Mouse (Mus musculus) heart, adult 2 months (tissue): ENCODE data around the gene Smg7. TPM values are rescaled to one million over a fixed set of nuclear protein-coding genes. Genes with fewer than 3 reads are reported as not detected.

Source experiments
- DNase-seq, 2 experiments: peaks; one replicate each; pipeline ENCODE4 v3.0.0; 2021
- H3K27ac ChIP-seq: fragments of 200-600 bp; 2 replicates; pipeline ENCODE4 v1.8.1; 2022
- H3K27me3 ChIP-seq: fragments of 200-500 bp; 2 replicates; pipeline ENCODE4 v1.6.1; 2012; ENCODE audit warnings: mild to moderate bottlenecking, low read length, inconsistent platforms, mixed read lengths; ENCODE audit not compliant: control insufficient read depth, insufficient read depth
- H3K36me3 ChIP-seq: fragments of 200-500 bp; 2 replicates; pipeline ENCODE4 v1.6.1; 2012; ENCODE audit warnings: low read length, inconsistent platforms; ENCODE audit not compliant: control insufficient read depth, insufficient read depth
- H3K4me1 ChIP-seq: fragments of 200-500 bp; 2 replicates; pipeline ENCODE4 v1.6.1; 2011; ENCODE audit warnings: low read length; ENCODE audit not compliant: control insufficient read depth, insufficient read depth
- H3K4me3 ChIP-seq: fragments of 200-600 bp; 2 replicates; pipeline ENCODE4 v1.8.1; 2022
- H3K79me2 ChIP-seq: fragments of 200-500 bp; replicated peaks from 2 replicates; pipeline ENCODE4 v1.6.1; 2012; ENCODE audit warnings: mild to moderate bottlenecking, inconsistent platforms, low read length, moderate library complexity, mixed read lengths; ENCODE audit not compliant: control insufficient read depth, insufficient read depth
- H3K9ac ChIP-seq: fragments of 200-500 bp; 2 replicates; pipeline ENCODE4 v1.6.1; 2012; ENCODE audit warnings: low read depth, mild to moderate bottlenecking, control low read depth, inconsistent platforms, low read length, mixed read lengths
- CTCF ChIP-seq: fragments of 200-600 bp; IDR thresholded peaks from 2 replicates; pipeline ENCODE4 v1.8.1; 2022; ENCODE audit warnings: antibody characterized with exemption, mild to moderate bottlenecking, moderate library complexity
- EP300 ChIP-seq: fragments of 200-500 bp; IDR thresholded peaks from 2 replicates; pipeline ENCODE4 v1.6.1; 2011; ENCODE audit warnings: low read depth, low read length, control low read depth; ENCODE audit not compliant: insufficient read depth
- POLR2A ChIP-seq: fragments of 200-500 bp; IDR thresholded peaks from 2 replicates; pipeline ENCODE4 v1.6.1; 2011; ENCODE audit warnings: mild to moderate bottlenecking, low read depth, low read length, control low read depth; ENCODE audit not compliant: insufficient read depth
- WGBS: fragments of 180-500 bp; shearing (Covaris S2); methylation state at CpG from one replicate; pipeline ENCODE4 v1.1.7; 2018; 5-methylcytosine and 5-hydroxymethylcytosine counted together
- intact Hi-C: fragments of 180-260 bp; cut with DNase I; formaldehyde crosslinking; loops from one replicate; pipeline ENCODE4 v1.15.1; 2025
- long read RNA-seq: library from polyadenylated mRNA; stranded (forward); transcript quantifications from one replicate; pipeline ENCODE4 v2.0.0, GENCODE M21; 2021
- polyA plus RNA-seq: library from polyadenylated mRNA; depleted of rRNA; stranded (reverse); fragments of >200 nt; gene quantifications from 2 replicates; pipeline ENCODE4 v1.2.3, GENCODE M21; 2012; rRNA removed
- total RNA-seq, 2 experiments: library from RNA; stranded (reverse); gene quantifications; 2 replicates each; pipeline ENCODE4 v1.2.3; 2021

Smg7 gene
- total RNA-seq = 10 to 100 TPM; 39.3 TPM
- 36.0 and 37.3 TPM in 2 replicates for polyA plus RNA-seq
- long read RNA-seq, partial matches to known transcripts = 5 of 5 reads
- long read RNA-seq, other reads (novel, unspliced or antisense) = 0 of 5 reads

DNA sequence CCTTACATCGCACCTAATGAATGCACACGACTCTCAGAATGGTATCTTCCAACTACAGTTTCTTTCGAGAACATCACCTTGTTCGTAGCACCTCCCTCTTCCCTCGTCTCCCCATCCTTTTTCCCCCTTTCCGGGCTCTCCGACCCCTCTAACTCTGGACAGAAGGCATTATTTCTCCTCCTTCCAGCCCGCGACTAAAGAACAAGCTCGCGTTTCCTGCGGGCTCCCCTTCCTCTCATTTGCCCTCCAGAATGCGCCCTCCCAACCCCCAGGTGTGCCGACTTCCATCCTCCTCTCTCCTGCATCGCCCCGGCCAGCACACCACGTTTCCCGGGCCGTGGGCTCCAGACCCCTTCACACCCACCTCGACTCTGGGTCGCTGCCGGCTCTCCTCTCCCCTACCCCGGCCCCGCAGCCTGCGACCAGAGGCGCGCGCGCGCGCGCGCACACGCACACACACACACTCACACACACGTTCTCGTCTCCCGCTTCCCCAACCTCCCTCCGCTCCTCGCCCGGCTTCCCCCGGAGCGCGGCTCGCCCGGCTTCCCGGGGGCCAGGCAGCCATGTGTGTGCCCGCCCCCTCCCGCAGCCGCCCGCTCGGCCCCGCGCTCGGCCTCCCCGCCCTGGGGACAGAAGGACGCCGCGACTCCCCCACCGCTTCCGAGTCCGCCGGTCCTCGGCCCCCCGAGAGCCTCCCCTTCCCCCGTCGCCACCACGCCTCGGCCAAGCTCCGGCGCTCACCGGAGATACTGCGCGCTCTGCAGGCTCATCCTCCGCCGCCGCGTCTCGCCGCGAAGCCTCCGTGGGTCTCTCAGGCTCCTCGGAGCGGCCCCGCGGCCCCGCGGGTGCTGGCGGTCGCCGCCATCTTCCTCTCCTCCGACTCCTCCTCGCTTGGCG, at the start of gene Smg7:
Gene Smg7, minus strand, starts transcription at position 882 of the 900 bp plus-strand sequence.
- WGBS = under 1% methylated on average over 88 of the region's 93 CpGs
- TF ChIP-seq POLR2A = 0 out of 2 replicates have a peak, but pooled peaks have one; percentile 12
- TF ChIP-seq EP300 = no peak
- Histone ChIP-seq H3K27ac (peak within 1 kb of the TSS; percentile 100), H3K79me2 (peaks cover 2% of the 10 kb centered on the region), H3K36me3 (peaks cover 4% of the 10 kb centered on the region), H3K4me1 (peaks cover 5% of the 10 kb centered on the region), H3K27me3 (no peaks in the 10 kb centered on the region), H3K4me3 (peak within 1 kb of the TSS; percentile 83), H3K9ac (peak within 1 kb of the TSS; percentile 91)
- intact Hi-C loops = loop anchor here (2.0 to 5.0 kb wide), 2 partner anchors 135 to 430 kb away; partner anchors contain the start of genes Arpc5, Lamc1 and Rgl1
- peak; percentile 80 to 81 for DNase-seq

GRCm38 (mm10) chr1:152942977-152943376, 40.5 kb upstream of the Smg7 start:
- H3K27me3 ChIP-seq = no peaks in the 10 kb centered on the region
- intact Hi-C loops = no loop called here
- no peak overlapping the region for H3K27ac ChIP-seq
- no peaks in the 10 kb centered on the region for H3K36me3 ChIP-seq
- DNase-seq = no peak
- no peaks in the 10 kb centered on the region for H3K79me2 ChIP-seq
- H3K4me3 ChIP-seq = no peak overlapping the region
- H3K9ac ChIP-seq = no peak overlapping the region
- no peaks in the 10 kb centered on the region for H3K4me1 ChIP-seq
- TF ChIP-seq POLR2A = no peak
- TF ChIP-seq CTCF = no peak
- TF ChIP-seq EP300 = no peak
- 66% methylated on average over 4 of the region's 4 CpGs for WGBS

- no peak overlapping the region for H3K9ac ChIP-seq
- H3K36me3 ChIP-seq = no peaks in the 10 kb centered on the region
- H3K27ac ChIP-seq = no peak overlapping the region
- DNase-seq = no peak
- no peak overlapping the region for H3K4me3 ChIP-seq
- intact Hi-C loops = no loop called here
- TF ChIP-seq POLR2A = no peak
- no peak for TF ChIP-seq EP300
- TF ChIP-seq CTCF = no peak
- no peaks in the 10 kb centered on the region for H3K4me1 ChIP-seq
- H3K79me2 ChIP-seq = no peaks in the 10 kb centered on the region
- WGBS = 75% methylated on average over 5 of the region's 5 CpGs
- H3K27me3 ChIP-seq = no peaks in the 10 kb centered on the region
Observed at GRCm38 (mm10) chr1:152936365-152936764, 33.9 kb upstream of the Smg7 start.

DNA sequence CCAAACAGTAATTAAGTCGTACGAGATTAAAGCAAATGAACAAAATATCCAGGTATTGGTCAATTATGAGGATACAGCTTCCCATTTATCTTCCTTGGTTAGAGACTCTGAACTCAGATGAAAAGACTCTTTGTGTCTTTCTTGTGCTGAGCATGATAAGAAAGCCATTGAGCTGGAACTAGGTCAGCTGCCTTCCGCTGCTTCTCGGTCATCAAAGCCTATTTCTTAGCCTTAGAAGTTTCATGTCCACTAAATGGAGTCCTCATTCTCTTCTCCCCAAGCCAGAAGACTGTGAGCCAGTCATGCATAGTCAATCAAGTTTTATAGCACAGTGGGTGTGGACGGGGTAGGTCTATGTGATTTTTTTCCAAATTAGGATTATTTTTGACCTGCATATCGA, 33.0 kb upstream of the Smg7 start:
- no peaks in the 10 kb centered on the region for H3K27me3 ChIP-seq
- no peaks in the 10 kb centered on the region for H3K79me2 ChIP-seq
- no peaks in the 10 kb centered on the region for H3K4me1 ChIP-seq
- TF ChIP-seq EP300 = no peak
- TF ChIP-seq CTCF = no peak
- H3K9ac ChIP-seq = no peak overlapping the region
- WGBS = 83% methylated on average over 6 of the region's 6 CpGs
- no peak overlapping the region for H3K4me3 ChIP-seq
- no peak for DNase-seq
- H3K36me3 ChIP-seq = no peaks in the 10 kb centered on the region
- no peak overlapping the region for H3K27ac ChIP-seq
- intact Hi-C loops = no loop called here

GRCm38 (mm10) chr1:152933962-152934361, 31.5 kb upstream of the Smg7 start:
- Histone ChIP-seq H3K27me3 (no peaks in the 10 kb centered on the region), H3K36me3 (no peaks in the 10 kb centered on the region), H3K4me1 (no peaks in the 10 kb centered on the region), H3K4me3 (no peak overlapping the region), H3K27ac (no peak overlapping the region), H3K9ac (no peak overlapping the region), H3K79me2 (no peaks in the 10 kb centered on the region)
- no peak for DNase-seq
- intact Hi-C loops = no loop called here
- TF ChIP-seq POLR2A (no peak), EP300 (no peak), CTCF (no peak)
- 64% methylated on average over 11 of the region's 11 CpGs for WGBS

GRCm38 (mm10) chr1:152921786-152922185, 19.3 kb upstream of the Smg7 start:
- no peak overlapping the region for H3K4me3 ChIP-seq
- WGBS = 51% methylated on average over 3 of the region's 3 CpGs
- DNase-seq = no peak
- no peaks in the 10 kb centered on the region for H3K79me2 ChIP-seq
- H3K4me1 ChIP-seq = no peaks in the 10 kb centered on the region
- H3K9ac ChIP-seq = no peak overlapping the region
- no peak overlapping the region for H3K27ac ChIP-seq
- no peak for TF ChIP-seq EP300
- no peak for TF ChIP-seq CTCF
- no peak for TF ChIP-seq POLR2A
- intact Hi-C loops = no loop called here
- no peaks in the 10 kb centered on the region for H3K27me3 ChIP-seq
- no peaks in the 10 kb centered on the region for H3K36me3 ChIP-seq
